Mouse (Mus musculus) heart, embryonic 15.5 days (tissue): Measurements from ENCODE around the gene Synm. TPM values are rescaled to one million over a fixed set of nuclear protein-coding genes. Genes with fewer than 3 reads are reported as not detected.

Source experiments
- ATAC-seq: fragments of 200-750 bp; cut with Nextera tagmentation; replicated peaks from 2 replicates; pipeline ENCODE4 v1.8.0; 2017; ENCODE audit warnings: low read depth, moderate TSS enrichment; ENCODE audit not compliant: insufficient number of reproducible peaks, insufficient read depth, low FRiP score
- H3K27ac ChIP-seq: fragments of 300-500 bp; sonication (generic); 2 replicates; pipeline ENCODE4 v1.5.1; 2015; ENCODE audit warnings: mild to moderate bottlenecking, inconsistent platforms
- H3K27me3 ChIP-seq: fragments of 300-500 bp; sonication (generic); 2 replicates; pipeline ENCODE4 v1.6.1; 2015; ENCODE audit warnings: inconsistent platforms
- H3K36me3 ChIP-seq: fragments of 300-500 bp; sonication (generic); 2 replicates; pipeline ENCODE4 v1.6.1; 2015; ENCODE audit warnings: mild to moderate bottlenecking, inconsistent platforms
- H3K4me1 ChIP-seq: fragments of 300-500 bp; sonication (generic); replicated peaks from 2 replicates; pipeline ENCODE4 v1.6.1; 2015; ENCODE audit warnings: inconsistent platforms
- H3K4me2 ChIP-seq: fragments of 300-500 bp; sonication (generic); 2 replicates; pipeline ENCODE4 v1.6.1; 2015; ENCODE audit warnings: inconsistent platforms, mild to moderate bottlenecking, moderate library complexity
- H3K4me3 ChIP-seq: fragments of 300-500 bp; sonication (generic); 2 replicates; pipeline ENCODE4 v1.5.1; 2015; ENCODE audit warnings: mild to moderate bottlenecking, inconsistent platforms
- H3K9ac ChIP-seq: fragments of 300-500 bp; sonication (generic); 2 replicates; pipeline ENCODE4 v1.6.1; 2015; ENCODE audit warnings: mild to moderate bottlenecking, inconsistent platforms
- H3K9me3 ChIP-seq: fragments of 300-500 bp; sonication (generic); replicated peaks from 2 replicates; pipeline ENCODE4 v1.6.1; 2016; ENCODE audit warnings: inconsistent platforms
- WGBS: fragments of 180-500 bp; shearing (Covaris S2); methylation state at CpG from one replicate; pipeline ENCODE4 v1.1.7; 2015; ENCODE audit warnings: mixed read lengths; 5-methylcytosine and 5-hydroxymethylcytosine counted together
- polyA plus RNA-seq: library from polyadenylated mRNA; unstranded; fragments of >200 nt; fragmentation: Nextera tagmentation; extraction: Ambion mirVana; gene quantifications from 2 replicates; pipeline ENCODE4 v1.2.1, GENCODE M21; 2015

The Synm gene
- polyA plus RNA-seq, 1 experiment from 2014 or later = 2.5 TPM

DNA sequence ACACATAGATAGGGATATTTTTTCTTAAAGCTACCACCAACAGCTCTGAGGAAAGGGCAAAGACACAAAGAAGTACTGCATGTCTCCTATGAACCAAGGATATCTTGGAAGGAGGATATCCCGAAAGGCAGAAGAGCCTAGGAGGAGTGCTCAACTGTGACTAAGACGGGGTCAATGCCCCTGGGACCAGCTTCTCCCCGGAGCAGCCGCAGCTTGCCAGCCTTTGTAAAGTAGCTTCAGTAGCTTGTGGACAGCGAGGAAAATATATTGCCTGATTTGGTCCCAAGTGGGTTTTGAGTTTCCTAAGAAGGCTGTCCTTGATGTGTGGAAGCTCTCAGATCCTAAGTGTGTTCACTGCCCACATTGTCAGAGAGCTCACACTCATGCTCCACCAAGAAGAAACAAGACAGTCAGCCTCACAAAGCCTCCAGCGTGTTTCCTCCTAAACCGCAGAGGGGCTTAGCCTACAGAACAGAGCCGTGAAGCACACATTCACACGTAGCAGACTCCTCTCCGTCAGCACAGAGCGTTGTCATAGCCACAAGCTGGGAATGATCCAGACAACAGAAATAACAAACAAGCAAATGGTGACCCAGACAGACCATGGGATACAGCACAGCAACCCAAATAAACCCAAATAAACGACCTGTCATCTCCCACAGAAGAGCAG lies 17.2 kb upstream of the Synm start:
- Histone ChIP-seq H3K36me3 (no peaks in the 10 kb centered on the region), H3K4me2 (0 out of 2 replicates have a peak overlapping the region, but pooled peaks have one; percentile 9), H3K9me3 (no peaks in the 10 kb centered on the region), H3K4me3 (no peak overlapping the region), H3K9ac (no peak overlapping the region), H3K27me3 (no peaks in the 10 kb centered on the region), H3K4me1 (peaks cover 8% of the 10 kb centered on the region), H3K27ac (no peak overlapping the region)
- ATAC-seq = no peak
- WGBS = 47% methylated on average over 12 of the region's 12 CpGs

DNA sequence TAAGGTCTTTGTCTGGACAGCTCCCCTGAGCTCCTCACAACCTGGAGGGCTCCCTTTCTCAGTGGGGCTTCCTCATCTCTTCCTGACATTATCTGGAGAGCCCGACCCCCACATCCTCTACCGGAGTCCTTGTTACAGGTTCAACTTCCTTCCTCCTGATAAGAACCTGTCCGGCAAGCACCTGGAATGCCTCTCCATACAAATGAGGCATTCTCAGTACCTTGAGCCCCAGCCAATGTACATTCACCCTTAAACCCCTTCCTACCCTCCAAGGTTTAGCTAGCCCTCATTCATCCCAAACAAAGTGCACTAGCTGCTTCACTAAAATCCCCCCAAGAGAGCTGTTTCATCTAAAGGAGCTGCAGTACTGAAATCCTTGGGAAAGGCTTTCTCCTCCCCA lies 16.1 kb upstream of the Synm start:
- no peak overlapping the region for H3K4me3 ChIP-seq
- no peaks in the 10 kb centered on the region for H3K9me3 ChIP-seq
- H3K4me1 ChIP-seq = peaks cover 8% of the 10 kb centered on the region
- ATAC-seq = no peak
- no peak overlapping the region for H3K9ac ChIP-seq
- no peaks in the 10 kb centered on the region for H3K27me3 ChIP-seq
- H3K36me3 ChIP-seq = no peaks in the 10 kb centered on the region
- 45% methylated on average over 3 of the region's 3 CpGs for WGBS
- no peak overlapping the region for H3K4me2 ChIP-seq
- no peak overlapping the region for H3K27ac ChIP-seq

DNA sequence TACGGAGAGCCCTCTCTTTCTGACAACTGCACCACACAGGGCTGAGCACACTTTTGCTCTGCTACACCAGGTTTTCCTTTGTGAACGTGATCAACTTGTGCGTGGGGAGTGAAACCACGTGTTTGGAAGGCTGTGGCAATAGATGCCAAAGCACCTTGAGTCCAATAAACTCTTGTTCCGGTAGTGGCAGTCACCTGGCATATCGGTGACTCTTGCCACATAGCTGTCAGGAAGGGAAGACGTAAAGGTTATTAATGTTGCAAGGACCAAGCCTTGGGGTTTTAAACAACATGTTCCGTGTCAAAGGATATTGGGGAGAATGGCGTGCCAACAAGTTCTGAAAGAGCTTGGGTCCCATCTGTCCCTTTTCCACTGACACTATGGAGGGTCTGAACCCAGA lies 12.7 kb upstream of the Synm start:
- H3K4me3 ChIP-seq = no peak overlapping the region
- 84% methylated on average over 9 of the region's 9 CpGs for whole genome bisulfite sequencing

DNA sequence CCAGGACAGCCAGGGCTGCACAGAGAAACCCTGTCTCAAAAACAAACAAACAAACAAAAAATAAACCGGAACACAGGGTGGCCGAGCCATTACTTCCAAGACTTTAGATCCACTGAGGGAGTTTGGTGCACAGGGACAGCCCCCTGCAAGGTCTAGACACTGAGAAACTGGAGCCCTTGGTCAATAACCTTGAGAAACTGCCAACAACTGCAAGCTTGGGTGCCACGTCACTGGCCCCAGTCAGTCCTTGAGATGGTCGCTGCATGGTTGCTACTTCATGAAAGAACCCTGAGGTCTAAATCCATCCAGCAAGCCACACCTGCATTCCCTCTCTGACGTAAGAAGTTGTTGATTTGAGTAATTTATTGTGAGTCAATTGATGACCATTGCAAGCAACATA lies 9.9 kb upstream of the Synm start:
- Histone ChIP-seq H3K27ac (no peak overlapping the region), H3K9ac (no peak overlapping the region), H3K4me2 (no peak overlapping the region), H3K4me3 (no peak overlapping the region), H3K27me3 (0 out of 2 replicates have a peak, but pooled peaks cover 6% of the 10 kb centered on the region), H3K9me3 (no peaks in the 10 kb centered on the region), H3K4me1 (0 out of 2 replicates have a peak, but pooled peaks cover 4% of the 10 kb centered on the region), H3K36me3 (no peaks in the 10 kb centered on the region)
- WGBS = 91% methylated on average over 5 of the region's 5 CpGs
- no peak for ATAC-seq

More for the DNA sequence above, 12.7 kb upstream of the Synm start:
- Histone ChIP-seq H3K9me3 (no peaks in the 10 kb centered on the region), H3K9ac (no peak overlapping the region), H3K27me3 (no peaks in the 10 kb centered on the region), H3K27ac (no peak overlapping the region), H3K4me1 (0 out of 2 replicates have a peak, but pooled peaks cover 7% of the 10 kb centered on the region), H3K4me2 (no peak overlapping the region), H3K36me3 (no peaks in the 10 kb centered on the region)
- no peak for ATAC-seq

DNA sequence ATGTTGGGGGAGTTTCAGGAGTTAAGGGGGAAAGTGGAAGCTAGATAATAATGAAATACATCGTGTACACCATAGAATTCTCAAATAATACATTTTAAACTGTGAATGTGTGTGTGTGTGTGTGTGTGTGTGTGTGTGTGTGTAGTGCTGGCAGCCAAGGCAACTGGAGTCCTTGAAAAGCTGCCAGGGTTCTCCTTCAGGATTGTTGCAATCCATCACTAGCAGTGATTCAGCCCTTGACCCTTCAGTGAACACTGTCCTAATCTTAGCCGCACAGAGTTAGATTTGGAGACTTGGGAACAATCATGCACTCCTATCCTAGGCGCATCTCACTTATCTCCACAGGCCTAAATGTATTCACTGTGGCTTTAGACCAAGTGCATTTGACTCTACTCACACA lies 8.6 kb upstream of the Synm start:
- no peak for ATAC-seq
- Histone ChIP-seq H3K4me1 (0 out of 2 replicates have a peak, but pooled peaks cover 4% of the 10 kb centered on the region), H3K9ac (no peak overlapping the region), H3K4me3 (no peak overlapping the region), H3K4me2 (no peak overlapping the region), H3K27ac (no peak overlapping the region), H3K36me3 (no peaks in the 10 kb centered on the region), H3K9me3 (no peaks in the 10 kb centered on the region), H3K27me3 (0 out of 2 replicates have a peak, but pooled peaks cover 6% of the 10 kb centered on the region)
- WGBS = 66% methylated on average over 3 of the region's 3 CpGs

DNA sequence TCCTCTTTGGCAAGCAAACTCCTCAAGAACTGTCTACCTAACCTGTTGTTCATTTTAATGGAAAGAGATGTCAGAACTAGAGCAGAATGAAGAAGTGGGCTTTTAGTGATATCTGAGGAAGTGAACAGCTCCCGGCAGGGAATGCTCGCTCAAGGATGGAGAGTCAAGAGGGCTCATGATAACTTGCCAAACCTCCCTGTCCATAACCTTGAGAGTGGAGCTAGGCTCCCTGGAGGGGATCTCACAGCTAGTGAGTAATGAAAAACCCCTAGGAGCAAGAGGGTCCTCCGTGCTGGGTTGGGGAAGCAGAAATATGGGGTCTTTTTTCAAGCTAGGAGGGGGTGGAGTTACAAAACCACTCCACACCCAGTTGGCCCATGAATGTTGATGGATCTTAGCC lies 4.1 kb upstream of the Synm start:
- H3K36me3 ChIP-seq = no peaks in the 10 kb centered on the region
- 42% methylated on average over 3 of the region's 3 CpGs for WGBS
- H3K4me1 ChIP-seq = peaks cover 7% of the 10 kb centered on the region
- H3K4me3 ChIP-seq = no peak overlapping the region
- no peak overlapping the region for H3K4me2 ChIP-seq
- no peak for ATAC-seq
- peaks cover 25% of the 10 kb centered on the region for H3K27me3 ChIP-seq
- H3K9ac ChIP-seq = no peak overlapping the region
- H3K9me3 ChIP-seq = no peaks in the 10 kb centered on the region
- no peak overlapping the region for H3K27ac ChIP-seq

DNA sequence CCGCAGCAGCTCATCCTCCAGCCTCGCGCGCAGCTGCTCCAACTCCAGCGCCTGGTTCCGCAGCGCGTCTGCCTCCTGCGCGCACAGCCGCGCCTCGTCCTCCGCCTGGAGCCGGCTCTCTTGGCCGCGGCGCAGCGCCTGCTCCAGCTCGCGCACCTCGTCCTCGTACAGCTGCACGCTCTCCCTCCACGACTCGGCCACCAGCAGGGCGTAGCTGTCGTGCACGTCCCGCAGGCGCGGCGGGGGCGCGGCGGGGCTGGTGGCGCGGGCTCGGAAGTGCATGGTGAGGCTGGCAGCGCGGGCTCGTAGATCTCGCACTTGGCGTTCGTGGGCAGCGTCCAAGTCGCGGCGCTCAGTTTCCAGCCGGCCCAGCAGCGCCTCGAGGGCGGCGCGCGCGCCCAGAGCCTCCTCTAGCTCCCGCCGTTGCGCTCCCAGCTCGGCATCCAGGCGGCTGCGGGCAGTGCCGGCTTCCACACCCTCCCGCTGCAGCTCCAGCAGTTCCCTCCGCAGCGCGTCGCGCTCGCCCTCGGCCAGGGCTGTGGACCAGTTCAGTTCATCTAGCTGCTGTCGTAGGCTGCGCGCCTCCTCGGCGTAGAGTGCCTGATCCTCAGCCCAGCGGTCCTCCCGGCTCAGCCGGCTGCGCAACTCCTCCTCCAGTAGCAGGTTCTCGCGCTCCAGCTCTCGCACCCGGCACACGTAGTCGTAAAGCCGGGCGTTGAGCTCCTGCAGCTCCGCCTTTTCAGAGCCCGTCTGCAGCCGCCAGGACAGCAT lies 499 bp downstream of the Synm start:
- Histone ChIP-seq H3K27ac (peak overlapping the region; percentile 53), H3K36me3 (no peaks in the 10 kb centered on the region), H3K4me3 (peak overlapping the region; percentile 59), H3K4me2 (peak overlapping the region; percentile 94), H3K4me1 (peaks cover 14% of the 10 kb centered on the region), H3K9me3 (no peaks in the 10 kb centered on the region), H3K9ac (peak overlapping the region; percentile 53), H3K27me3 (peaks cover 32% of the 10 kb centered on the region)
- under 1% methylated on average over 92 of the region's 92 CpGs for WGBS
- ATAC-seq = peak; percentile 70

DNA sequence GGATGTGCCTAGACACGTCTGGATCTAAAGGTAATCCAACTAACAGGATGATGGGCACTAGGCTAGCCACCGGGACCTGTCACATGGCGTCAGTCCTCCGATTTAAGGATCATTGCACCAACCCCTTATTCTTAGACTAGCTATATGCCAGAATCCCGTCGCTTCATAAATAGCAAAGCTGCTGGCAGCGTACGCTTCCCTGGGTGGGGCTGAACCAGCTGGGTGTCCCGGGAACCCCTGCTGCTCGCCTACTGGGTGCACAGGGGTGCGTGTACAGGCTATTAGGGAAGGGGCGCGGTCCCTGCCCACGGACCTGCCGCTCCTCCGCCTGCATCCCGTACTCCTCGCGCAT lies 1.1 kb downstream of the Synm start:
- Histone ChIP-seq H3K4me2 (peak overlapping the region; percentile 94), H3K4me1 (peaks cover 14% of the 10 kb centered on the region), H3K4me3 (peak overlapping the region; percentile 59), H3K27ac (no peak overlapping the region), H3K36me3 (no peaks in the 10 kb centered on the region), H3K27me3 (peaks cover 32% of the 10 kb centered on the region), H3K9ac (peak overlapping the region; percentile 53), H3K9me3 (no peaks in the 10 kb centered on the region)
- WGBS = 3% methylated on average over 19 of the region's 19 CpGs
- ATAC-seq = no peak

DNA sequence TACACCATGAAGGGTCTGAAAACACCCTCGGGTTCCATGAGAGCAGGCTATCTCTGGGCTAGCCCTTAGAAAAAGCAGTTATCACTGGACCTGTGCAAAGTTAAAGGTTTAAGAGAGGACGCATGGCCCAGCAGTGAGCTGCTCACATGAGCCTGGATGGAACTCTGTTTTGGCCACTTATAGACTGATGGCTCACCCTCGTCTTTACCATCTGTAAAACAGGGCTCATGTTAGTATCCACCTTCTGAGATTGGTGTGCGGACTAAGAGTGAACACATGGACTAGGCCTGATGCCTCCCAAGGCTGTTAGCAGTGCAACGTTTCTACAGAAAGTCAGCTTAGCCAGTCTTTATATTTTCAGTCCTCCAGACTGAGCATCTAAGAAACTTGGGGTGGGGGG lies 2.9 kb downstream of the Synm start:
- Histone ChIP-seq H3K4me2 (no peak overlapping the region), H3K4me1 (peaks cover 14% of the 10 kb centered on the region), H3K4me3 (no peak overlapping the region), H3K9me3 (no peaks in the 10 kb centered on the region), H3K9ac (no peak overlapping the region), H3K36me3 (no peaks in the 10 kb centered on the region), H3K27ac (no peak overlapping the region), H3K27me3 (peaks cover 29% of the 10 kb centered on the region)
- ATAC-seq = no peak
- 83% methylated on average over 5 of the region's 5 CpGs for WGBS

DNA sequence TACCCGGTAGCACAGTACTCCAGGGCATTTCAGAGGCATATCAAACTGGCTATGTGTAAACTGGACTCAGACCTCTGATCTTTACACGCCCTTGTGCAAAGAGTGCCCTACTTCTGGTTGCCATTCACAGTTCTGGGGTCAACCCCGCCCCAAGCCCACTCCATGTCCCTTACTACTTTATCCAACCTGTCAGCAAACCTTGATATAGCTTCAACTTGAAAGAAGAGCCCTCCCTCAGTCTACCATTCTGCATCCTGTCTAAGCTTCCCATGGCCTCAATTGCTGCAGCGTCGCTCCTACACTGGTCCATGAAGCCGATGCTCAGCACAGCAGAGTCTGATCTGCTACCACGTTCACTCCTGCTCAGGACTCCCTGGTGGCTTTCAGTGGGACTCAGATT lies 4.2 kb downstream of the Synm start:
- Histone ChIP-seq H3K27ac (no peak overlapping the region), H3K36me3 (no peaks in the 10 kb centered on the region), H3K4me3 (no peak overlapping the region), H3K4me1 (peaks cover 14% of the 10 kb centered on the region), H3K4me2 (no peak overlapping the region), H3K9me3 (no peaks in the 10 kb centered on the region), H3K9ac (no peak overlapping the region), H3K27me3 (peaks cover 21% of the 10 kb centered on the region)
- ATAC-seq = no peak
- WGBS = 87% methylated on average over 7 of the region's 7 CpGs

DNA sequence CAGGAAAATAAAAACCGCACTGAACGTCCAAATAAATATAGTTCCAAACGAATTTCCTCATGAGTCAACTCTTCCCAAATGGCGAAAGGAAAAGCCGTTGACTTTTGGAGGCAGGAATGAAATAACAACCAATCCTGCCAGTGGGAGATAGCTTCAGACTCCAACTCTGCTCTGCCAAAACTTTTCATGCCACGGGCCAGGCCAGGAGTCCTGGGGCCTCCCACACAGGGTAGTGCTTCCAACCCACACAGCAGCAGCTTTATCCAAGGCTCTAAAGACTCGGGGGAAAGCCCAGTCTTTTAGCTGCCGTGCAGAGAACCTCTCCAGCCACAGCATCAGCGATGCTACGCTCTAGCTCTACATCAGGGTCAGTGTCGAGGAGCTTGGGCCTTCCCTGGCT lies 4.9 kb downstream of the Synm start:
- no peak overlapping the region for H3K4me3 ChIP-seq
- no peak overlapping the region for H3K4me2 ChIP-seq
- H3K27me3 ChIP-seq = peaks cover 15% of the 10 kb centered on the region
- no peak overlapping the region for H3K9ac ChIP-seq
- peaks cover 11% of the 10 kb centered on the region for H3K4me1 ChIP-seq
- H3K27ac ChIP-seq = no peak overlapping the region
- ATAC-seq = no peak
- 55% methylated on average over 11 of the region's 11 CpGs for WGBS
- H3K36me3 ChIP-seq = no peaks in the 10 kb centered on the region
- no peaks in the 10 kb centered on the region for H3K9me3 ChIP-seq
